Mouse (Mus musculus) cerebellum, adult 11-12 months (tissue): ENCODE results near the gene Top1.

Source experiments
- DNase-seq: peaks from one replicate; pipeline ENCODE4 v3.0.0; 2022

The Top1 gene

GRCm38 (mm10) chr2:160723613-160724375, 78.1 kb downstream of the Top1 start:
- DNase-seq = no peak

- DNase-seq = no peak
Measured at GRCm38 (mm10) chr2:160724536-160724935, 78.8 kb downstream of the Top1 start.

DNA sequence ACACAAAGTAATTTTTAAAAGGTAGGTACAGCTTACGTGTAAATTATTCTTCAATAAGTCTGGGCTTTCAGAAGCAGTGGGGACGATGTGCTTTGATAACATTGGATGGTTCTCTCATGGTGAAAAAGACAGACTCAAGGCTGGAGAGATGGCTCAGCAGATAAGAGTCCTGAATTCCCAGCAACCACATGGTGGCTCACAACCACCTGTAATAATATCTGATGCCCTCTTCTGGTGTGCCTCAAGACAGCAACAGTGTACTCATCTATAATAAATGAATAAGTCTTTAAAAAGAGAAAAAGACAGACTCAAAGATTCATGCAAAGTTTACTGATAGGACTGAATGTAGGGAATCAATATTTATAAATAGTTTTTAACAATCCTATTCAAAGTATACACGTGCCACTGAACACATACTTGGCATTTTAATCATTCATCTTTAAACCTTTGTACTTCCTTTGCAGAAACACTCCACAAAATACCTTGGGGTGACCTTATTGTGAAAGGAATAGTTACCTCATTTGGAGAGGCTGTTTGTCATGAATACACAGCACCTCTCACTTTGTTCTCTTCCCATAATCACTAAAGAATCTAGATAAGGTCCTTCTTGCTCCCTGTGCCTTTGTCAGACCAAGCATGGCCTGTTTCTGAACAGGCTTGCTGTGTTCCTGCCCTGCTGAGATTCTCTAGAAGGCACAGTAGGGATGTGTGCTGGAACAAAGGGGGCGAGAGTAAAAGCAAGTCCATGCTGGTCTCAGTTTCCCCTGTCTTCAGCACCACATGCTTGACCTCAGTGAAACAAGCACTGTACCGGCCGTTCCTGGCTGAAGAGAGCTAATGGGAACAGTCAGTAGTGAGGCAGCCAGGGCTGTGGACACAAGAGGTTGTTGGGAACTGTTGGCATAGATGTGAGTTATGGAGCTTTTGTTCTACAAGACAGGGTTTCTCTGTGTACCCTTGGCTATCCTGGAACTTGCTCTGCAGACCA, 80.5 kb downstream of the Top1 start:
- no peak for DNase-seq

DNA sequence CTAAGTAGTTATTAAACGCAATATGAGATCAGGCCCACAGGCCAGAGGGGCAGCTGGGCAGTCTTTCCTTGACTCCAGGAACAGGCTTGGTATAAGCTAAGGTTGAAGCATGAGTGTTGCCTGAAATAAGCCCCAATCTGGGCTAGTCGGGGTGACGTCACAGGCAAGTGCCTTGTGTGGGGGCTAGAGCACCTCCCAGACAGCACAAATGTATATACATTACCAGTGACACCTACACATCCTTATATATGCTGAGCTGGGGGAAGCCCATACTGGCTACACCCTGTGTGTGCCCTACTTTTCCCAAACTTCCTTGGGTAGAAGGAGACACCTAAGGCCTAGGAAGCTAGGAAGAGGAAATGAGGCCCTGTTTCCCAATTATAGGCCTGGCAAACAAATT, 83.3 kb downstream of the Top1 start:
- DNase-seq = no peak

DNA sequence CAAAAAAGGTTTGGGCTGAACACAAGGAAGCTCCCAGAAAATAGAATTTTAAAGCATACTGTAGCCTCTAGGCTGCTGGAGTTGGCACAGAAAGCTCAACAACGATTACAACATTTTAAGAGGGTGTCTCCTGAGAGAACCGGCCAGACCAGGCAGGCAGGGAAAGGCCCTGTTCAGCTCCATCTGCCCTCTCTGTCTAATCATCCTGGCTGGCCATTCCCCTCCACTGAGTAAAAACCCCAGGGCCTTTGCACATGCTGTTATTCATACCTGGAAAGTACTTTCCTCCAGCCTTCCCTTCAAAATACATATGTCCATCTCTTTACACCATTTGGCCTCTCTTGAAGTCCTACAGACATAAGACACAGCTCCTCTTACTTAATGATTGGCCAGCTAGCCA, 83.7 kb downstream of the Top1 start:
- DNase-seq = no peak

- peak; percentile 51 for DNase-seq
Measured at GRCm38 (mm10) chr2:160729851-160730796, 84.4 kb downstream of the Top1 start.

- DNase-seq = no peak
Measured at GRCm38 (mm10) chr2:160730797-160731116, 85.1 kb downstream of the Top1 start.

- peak; percentile 95 for DNase-seq
Measured at GRCm38 (mm10) chr2:160731117-160731838, 85.6 kb downstream of the Top1 start, which contains the start of gene Plcg1. Plcg1 (plus strand) TSS chr2:160731300.

- peak; percentile 84 for DNase-seq
Measured at GRCm38 (mm10) chr2:160731839-160732261, 86.2 kb downstream of the Top1 start.

GRCm38 (mm10) chr2:160732420-160732995, 86.8 kb downstream of the Top1 start:
- peak; percentile 42 for DNase-seq

- DNase-seq = peak; percentile 20
Measured at GRCm38 (mm10) chr2:160733131-160733531, 87.4 kb downstream of the Top1 start.

DNA sequence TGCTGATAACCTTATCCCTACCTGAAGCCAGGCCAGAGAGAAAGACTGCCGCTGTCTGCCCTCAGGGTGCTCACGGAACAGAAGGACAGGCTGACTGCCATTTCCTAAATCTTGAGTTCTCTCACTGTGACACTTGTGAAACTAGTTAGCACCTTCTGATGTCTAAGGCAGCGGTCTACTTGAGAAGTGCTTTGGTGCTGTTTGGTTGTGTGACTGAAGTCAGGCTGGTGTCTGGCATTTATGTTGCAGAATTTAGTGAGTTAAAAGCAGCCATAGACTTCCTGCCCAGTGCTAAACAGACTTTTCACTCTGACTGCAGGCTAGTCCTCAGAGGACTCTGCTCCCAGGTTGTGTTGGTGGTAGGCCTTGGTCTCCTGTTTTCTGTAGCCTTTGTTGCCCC, 88.6 kb downstream of the Top1 start:
- DNase-seq = peak; percentile 13

DNA sequence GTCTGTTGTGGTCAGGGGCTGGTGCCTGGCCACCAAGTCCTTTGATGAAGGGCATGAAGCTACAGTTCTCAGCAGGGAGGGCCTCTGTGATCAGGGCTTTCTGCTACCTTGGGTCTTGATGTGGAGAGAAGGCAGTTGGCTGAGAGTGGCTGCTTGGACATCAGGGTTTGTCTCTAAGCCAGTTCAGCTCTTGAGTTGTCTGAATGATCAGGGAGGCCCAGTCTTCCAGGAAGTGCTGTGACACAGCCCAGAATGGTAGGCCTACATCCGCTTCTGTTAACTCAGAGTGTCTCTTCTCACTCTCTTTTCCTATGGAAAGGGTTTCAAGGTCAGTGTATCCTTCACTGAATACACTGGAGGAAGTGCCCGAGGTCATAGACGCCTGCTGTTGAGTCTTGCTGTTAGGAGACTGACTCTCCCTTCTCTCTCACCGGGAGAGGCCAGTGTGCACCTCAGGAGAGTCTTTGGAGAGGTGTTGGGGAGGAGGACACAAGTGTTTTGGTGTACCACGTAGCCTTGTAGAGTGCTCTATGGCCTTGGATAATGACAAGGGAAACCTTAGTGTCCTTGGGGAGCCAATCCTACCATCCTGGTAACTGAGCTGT, 90.1 kb downstream of the Top1 start:
- DNase-seq = no peak

GRCm38 (mm10) chr2:160736466-160736865, 90.8 kb downstream of the Top1 start:
- no peak for DNase-seq

GRCm38 (mm10) chr2:160738354-160738753, 92.7 kb downstream of the Top1 start:
- DNase-seq = no peak

DNA sequence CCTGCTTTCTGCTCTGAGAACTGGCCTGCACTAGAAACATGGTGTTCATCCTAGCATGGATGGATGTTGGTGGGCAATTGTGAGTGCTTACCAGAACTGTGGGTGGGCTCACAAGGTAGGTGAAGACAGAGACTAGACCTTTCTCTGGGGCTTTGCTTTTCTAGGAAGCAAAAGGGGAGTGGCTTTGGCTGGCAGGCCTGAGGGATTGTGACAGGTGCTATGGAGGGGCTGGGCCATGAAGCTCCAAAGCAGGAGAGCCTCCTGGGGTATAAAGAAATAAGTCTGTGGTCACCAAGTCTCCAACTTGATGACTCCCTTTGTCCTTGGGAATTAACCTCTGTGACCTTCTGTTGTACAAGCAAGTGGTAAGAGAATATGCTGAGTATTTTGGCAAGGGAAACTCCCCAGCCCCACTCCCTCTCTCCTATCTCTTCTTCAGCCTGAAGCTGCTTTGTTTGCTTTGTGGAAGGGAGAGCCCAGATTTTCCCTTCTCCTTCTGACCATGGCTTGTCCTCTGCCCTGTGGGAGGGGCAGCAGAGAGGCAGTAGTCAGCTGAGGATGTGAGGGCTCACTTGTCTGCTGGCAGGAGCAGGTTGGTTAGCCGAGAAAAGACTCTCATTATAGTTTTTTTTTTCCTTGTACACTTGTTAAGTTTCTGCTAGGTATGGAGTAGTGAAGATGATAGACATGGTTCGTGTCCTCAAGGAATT, 94.1 kb downstream of the Top1 start:
- no peak for DNase-seq

DNA sequence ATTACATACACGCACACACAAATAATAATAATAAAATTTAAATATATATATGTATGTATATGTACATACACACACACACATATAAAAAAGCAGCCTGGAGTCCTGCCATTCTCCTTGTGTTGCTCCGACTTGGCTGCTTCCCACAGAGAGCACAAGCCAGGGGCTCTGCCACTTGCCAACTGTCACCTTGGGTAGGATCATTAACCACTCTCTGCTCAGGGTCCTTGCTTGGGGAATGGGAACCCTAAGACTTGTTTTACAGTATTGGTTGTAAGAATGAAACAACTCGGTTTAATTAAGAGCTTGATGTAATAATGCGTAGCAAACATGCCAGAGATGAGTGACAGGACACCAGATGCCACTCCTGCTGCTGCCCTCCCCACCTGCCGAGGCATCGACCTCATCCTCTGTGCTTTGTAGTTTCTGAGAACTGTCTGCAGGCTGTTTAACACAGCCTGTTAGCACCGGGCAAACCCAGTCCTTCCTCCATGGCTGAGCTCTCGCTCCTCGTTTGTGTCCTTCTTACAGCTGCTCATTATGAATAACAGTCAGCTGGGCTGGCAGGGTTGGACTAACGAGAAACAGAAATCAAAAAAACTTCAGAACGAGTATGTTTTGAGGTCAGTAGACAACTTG, 95.0 kb downstream of the Top1 start:
- DNase-seq = peak; percentile 52

- DNase-seq = no peak
Measured at GRCm38 (mm10) chr2:160741580-160741979, 95.9 kb downstream of the Top1 start.

DNA sequence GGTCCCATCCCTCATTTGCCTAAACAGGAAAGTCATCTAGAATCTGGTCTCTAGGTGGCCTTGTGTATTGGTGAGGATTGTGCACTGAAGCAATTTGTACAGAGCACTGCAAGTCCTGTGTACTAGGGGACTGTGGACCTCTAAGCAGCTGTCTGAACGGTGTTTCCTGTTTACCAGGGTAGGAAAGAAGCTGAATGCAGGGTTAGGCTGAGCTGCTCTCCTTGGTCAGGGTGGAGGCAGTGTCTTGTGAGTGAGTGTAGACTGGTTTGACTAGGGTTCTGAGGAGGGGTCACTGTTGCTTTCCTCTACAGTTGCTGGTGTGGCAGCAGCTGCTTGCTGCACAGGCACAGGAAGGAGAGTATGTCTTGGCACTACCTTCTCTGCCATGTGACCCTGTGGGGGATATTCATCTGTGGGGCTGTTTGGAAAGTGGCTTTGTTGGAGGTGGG, 96.5 kb downstream of the Top1 start:
- DNase-seq = no peak
